Mouse (Mus musculus): ENCODE results near the gene Chrnb4.

Chrnb4 gene

DNA sequence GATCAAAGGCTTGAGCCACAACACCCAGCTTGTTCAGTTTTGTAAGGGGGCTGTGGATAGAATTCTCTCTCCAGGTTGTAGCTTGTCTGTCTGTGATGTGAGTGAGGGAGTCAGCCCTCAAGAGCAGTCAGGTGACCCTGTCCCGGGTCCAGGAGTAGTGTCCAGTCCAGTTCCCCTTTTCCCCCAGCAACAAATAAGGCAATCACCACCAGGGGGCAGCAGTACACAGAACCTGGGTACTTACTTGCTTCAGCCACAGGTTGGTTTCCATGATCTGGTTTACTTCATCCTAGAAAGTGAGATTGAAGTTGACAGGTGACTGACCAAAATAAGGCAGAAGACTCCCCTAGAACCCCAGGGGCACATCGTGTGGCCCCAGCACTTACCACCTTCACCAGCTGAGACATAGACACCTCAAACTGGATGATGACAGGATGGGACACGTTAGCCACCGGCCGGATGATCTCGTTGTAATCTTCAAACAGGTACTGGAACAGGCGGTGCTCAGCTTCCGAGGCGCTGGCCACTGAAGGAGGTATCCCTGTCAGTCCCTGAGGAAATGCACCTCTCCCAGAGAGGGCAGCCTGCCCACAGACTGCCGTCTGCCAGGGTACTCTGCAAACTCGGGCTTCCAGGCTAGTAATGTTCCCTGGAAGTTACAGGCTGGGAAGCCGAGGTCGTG lies 24.5 kb downstream of the Chrnb4 start:
- peak; percentile 79 to 89 for DNase-seq (ENCODE audit: low spot score in 2 of 2)

DNA sequence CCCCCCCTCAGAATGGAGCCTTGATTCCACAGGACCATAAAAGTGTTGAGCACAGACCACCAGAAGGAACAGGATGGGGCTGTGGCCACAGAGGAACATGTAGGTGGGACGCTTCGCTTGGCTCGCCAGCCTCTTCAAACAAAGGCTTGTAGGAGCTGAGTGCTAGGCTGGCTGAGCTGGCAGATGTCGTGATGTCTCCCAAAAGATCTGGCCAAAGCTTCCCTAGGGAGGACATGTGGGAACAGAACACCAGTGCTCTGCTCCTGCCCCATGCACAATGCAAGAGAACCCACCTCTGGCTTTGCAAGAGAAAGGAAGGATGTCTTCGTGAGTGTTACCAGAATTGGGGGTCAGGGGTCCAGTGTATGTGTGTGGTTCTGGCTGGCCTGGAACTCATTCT lies 25.3 kb downstream of the Chrnb4 start:
- DNase-seq (ENCODE audit: low spot score in 2 of 2): no peak

DNA sequence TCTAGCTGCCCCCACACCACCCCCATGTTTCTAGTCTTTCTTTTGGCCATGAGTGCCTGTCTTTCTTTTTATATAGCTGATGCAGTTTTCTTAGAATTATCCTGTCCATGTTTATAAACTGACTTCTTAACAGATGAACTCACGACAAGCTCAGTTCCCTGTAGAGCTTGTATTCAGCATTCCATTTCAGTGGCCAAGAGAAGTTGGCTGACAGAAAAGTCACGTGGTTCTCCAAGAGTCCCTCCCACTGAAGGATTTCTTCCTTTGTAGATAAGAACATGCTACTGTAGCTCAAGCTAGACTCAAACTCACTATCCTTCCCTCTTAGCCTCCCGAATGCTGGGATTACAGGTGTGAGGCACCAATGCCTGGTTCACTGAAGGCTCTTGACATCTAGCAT lies 31.7 kb downstream of the Chrnb4 start:
- no peak for DNase-seq (ENCODE audit: low spot score in 2 of 2)

DNA sequence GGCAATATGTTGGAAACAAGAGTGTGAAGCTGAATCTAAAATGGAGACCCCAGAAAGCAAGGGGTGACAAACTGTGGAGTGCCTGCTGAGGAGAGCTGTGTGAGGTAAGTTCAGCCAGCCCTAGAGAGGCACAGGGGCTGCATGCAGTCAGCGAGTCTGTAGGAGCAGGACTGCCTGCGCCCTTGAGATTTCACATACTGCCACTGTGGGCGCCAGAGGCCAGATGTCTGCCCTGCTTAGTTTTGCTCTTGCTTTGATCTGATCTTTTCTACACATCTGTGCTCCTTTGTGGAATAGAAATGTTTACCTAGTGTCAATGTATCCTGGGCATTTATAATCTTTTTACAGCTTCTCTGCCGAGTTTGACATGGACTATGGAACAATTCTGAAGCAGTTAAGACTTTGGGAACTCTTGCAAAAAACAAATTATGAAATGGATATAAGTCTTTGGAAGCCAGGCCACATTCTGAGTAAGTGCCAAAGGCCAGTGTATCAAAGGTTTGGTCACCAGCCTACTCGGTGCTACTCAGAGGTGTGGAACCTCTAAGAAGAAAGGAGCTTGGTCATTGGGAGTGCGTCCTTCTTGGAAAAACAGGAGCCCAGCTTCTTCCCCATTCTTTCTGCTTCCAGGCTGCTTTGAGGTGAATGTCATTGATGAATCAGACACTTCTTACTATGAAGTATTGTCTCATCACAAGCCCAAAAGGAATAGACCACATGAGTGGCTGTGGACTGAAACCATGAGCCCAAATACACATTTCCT lies 37.8 kb downstream of the Chrnb4 start:
- DNase-seq (ENCODE audit: low spot score in 2 of 2): no peak

DNA sequence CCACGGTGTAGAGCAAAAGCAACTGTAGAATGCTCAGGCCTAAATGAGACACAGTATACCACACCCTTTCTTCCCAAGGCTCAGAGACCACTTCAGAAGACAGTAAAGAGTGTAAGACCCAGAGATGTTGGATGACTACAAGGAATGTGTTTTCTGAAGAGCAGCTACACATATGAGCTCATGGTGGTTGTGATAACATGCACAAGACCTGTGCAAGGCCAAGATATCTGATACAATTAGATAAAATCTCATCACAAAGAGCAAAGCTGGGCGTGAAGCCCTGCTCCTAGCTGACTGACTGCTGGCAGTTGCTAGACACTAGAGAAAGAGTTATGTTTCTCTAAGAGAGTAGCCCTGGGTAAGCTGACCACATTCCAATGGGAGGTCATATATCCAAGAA lies 38.9 kb downstream of the Chrnb4 start:
- no peak for DNase-seq (ENCODE audit: low spot score in 2 of 2)

DNA sequence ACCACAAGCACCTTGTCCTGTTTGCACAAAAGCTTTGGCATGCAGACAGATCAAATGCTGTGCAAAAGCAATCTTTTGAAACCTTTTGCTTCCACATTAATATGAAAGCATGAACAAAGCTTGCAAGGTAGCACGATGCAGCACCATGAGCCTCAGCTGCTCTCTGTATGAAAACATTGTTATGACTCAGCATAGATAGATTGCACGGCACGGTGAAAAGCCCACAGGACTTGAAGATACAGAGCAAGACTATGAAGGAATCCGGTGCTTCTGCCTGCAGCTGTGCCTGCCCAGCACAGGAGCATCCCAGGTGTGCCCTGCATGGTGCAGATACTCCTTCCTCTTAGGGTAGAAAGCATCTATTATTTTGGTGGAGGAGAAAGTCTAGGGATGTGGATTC lies 45.0 kb downstream of the Chrnb4 start:
- no peak for DNase-seq (ENCODE audit: low spot score in 2 of 2)

DNA sequence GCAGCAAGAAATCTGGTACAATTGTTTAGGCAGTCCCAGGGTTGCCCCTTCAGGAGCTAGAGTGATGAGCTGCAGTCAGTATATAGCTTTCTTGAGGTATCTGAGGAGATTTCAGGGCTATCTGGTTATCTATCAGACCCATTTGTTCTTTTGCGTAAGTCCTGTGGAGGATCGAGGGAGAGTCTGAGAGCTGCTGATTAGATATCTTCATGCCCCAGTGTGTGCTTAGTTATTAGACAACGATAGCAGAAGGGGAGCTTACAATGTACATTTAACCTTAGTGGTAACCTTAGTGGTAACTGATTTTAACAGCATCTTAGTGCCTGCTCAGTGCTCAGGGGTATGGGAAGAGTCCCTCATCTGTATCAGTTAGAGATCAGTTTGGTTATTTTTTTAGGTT lies 52.9 kb downstream of the Chrnb4 start:
- no peak for DNase-seq (ENCODE audit: low spot score in 2 of 2)

DNA sequence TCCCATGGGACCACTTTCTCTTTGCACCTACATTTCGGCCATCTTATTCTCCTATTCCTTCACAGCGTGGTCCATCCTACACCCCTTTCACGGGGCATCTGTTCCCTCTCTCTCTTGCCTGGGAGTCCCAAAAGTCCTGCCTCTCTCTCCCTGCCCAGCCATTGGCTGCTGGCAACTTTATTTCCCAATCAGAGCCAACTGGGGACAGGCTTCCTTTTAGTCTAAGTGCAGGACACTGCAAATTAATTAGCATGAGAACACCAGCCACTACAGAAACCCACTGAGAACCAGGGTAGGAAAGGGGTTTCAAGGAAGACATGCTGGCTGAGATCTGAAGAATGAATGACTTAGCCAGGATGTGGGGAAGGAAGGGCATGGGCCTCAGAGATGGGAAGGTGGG lies 54.2 kb downstream of the Chrnb4 start:
- no peak for DNase-seq (ENCODE audit: low spot score in 2 of 2)

DNA sequence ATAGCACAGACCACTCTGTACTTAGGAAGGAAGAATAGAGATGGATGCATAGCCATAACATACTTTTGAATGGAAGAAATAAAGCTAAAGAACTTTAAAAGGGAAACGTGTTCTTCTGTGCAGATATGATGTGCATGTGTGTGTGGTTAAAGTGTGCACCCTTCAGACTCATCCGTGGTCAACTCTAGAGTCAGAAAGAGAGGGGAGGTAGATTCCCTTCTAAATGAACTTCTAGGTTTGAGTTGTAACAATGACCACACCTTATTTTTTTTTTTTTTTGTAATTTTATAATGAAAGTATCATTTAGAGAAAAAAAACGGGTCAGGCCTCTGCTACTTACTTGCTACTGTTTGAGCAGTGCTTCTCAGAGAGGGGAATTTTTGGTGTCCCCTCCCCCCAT lies 58.2 kb downstream of the Chrnb4 start:
- DNase-seq (ENCODE audit: low spot score in 2 of 2): no peak

DNA sequence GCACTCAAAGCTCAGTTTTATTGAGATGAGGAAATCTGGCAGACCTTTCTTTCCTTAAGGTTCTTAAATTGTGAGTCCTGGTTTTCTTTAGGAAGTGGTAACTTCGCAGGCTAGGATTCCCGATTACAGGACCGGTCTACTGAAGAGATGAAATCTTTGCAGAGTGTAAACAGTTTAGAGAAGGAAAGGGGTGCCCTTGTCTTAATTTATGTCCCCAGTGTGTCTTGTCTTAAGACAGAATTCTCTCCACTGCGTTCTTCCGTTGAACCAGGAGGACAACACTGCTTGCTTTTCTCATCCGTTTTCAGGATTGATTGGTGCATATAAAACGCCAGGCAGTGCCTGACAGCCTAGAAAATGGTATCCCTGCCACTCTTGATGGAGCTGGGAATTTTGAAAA lies 66.2 kb downstream of the Chrnb4 start:
- no peak for DNase-seq (ENCODE audit: low spot score in 2 of 2)

DNA sequence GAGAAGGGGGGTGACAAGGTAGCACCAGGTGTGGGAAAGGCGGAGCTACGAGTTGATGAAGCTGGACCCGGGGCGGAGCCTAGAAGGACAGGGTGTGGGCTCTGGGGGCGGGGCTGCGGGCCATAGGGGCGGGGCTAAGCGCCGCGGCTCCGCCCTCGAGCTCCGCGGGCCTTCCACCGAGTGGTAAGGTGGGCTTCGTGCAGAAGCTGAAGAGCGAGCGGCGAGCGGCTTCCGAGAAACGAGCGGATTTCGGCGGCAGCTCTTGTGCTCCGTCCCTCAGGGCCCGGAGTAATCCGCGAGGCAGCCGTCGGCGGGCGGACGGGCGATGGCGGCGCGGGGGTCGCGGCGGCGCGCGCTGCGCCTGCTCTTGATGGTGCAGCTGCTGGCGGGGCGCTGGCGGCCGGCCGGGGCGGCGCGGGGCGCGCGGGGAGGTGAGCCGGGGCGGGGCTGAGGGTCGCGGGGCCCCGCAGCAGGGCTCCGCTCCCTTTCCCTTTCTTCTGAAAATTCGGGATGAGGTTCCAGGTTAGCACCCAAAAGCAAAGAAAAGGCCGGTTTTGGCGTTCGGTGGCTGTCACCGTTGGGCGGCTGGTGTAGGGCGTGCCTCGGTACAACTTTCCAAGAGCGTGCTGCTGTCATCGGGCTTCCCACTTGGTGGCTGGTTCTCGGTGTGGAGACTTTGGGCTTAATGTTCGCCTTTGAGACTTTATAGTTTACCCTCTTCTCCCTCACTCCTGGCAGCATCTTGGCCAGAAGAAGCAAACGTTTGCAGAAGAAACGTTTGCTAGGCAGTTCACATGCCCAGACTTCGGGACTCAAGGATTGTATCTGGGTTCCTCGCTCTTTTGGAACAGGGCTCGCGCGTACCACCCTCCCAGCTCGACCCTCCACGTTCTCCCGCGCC lies 67.0 kb downstream of the Chrnb4 start:
- peak in 1 of 2 experiments; percentile 44 for DNase-seq (ENCODE audit: low spot score in 2 of 2)

DNA sequence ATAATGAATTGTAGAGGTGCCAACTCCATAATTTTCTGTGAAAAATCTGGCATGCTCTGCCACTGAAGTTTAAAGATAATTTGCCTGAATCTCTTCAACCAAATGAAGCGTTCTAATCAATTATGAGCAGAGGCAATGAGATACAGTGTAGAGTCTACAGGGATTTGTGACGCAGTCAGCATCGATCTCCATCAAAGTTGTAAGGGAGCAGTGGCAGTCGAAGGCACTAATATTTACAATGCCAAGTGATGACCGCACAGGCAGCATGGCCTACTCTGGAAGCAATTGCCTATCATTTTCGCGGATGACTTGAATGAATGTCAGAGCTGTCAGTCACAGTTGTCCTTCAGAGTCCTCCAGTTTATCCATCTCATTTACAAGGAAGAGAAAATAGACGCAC lies 67.9 kb downstream of the Chrnb4 start, which contains the start of gene Chrna5:
Chrna5 (plus strand) TSS at position 207 of the 400 bp plus-strand sequence.
- DNase-seq (ENCODE audit: low spot score in 2 of 2): no peak
